Mouse (Mus musculus): Measurements from ENCODE around the gene Fam25c.

DNA sequence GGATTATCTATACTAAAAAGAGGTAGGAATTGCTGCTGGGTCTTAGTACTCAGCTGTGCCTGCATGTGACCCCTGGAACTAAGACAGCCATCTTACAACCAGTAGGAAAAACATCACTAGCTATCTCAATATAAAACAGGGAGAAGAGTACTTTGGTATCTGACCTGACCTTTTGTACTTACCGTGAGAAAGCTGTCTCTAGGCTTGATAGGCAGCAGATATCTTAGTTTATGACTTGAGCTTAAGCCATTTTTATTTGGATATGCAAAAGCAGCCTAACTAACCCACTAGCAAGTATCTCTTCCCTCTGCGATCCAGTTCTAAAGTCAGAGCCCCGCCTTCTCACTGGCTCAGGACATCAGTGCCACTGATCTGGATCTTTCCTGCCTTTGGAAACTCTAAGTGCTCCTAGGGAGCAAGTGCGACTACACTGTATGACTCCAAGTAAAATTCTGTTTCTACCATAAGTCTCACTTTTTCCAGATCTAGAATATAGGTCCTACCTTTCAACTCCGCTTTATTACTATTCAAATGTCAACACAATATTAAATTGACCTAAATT lies 52.5 kb downstream of the Fam25c start:
- no peak for TF ChIP-seq CTCF (IDR thresholded peaks at IDR 0.05; ENCODE audit: low read depth)
- TF ChIP-seq EP300 (IDR thresholded peaks at IDR 0.05; ENCODE audit: low read depth): no peak

Data from liver, postnatal 0 days (tissue).